Mouse (Mus musculus): ENCODE data around the gene Zfp398. TPM values are rescaled to one million over a fixed set of nuclear protein-coding genes. Genes with fewer than 3 reads are reported as not detected.

The Zfp398 gene
- total RNA-seq, 2 experiments from 2014 or later: 26.9 to 27.6 TPM

GRCm38 (mm10) chr6:47888812-47889383 is 53.4 kb downstream of the Zfp398 start:
- intact Hi-C loops (cut with DNase I): no loop called here
- no peak for DNase-seq

DNA sequence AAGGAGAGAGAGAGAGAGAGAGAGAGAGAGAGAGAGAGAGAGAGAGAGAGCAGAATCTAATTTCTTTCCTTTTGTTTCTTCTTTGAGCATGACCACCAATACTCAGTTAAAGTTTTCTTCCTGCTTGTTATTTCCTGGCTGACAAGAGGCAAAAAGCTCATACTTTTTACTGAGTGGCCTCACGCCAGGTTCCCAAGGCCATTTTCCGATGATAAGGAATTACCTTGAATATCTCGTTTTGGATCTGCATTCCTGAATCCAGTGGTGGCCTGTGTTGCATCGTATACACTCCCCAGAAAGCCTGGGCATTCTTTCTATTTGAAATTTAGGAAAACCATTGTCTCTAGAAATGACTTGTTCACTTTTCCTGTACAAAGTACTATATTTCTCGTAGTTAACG is 64.0 kb downstream of the Zfp398 start:
- intact Hi-C loops (cut with DNase I): no loop called here
- no peak for DNase-seq

DNA sequence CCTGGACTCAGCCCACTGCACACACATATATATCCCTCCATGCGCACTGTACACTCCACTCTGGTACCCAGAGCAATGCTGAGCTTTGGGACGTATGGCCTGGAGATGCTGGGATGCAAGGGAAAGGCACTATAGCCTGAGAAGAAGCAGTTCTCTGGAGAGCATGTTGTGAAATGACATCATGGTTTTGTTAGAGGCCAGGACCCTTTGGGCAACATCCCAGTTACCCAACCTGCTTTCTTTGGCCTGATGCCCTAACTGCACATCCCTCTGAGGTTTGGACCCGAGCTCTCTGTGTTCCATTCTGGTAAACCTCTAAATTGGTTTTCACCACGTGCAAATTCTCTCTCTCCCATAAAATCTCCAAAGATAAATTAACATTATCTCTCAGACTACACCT is 68.1 kb downstream of the Zfp398 start:
- peak; percentile 47 for DNase-seq
- intact Hi-C loops (cut with DNase I): no loop called here

DNA sequence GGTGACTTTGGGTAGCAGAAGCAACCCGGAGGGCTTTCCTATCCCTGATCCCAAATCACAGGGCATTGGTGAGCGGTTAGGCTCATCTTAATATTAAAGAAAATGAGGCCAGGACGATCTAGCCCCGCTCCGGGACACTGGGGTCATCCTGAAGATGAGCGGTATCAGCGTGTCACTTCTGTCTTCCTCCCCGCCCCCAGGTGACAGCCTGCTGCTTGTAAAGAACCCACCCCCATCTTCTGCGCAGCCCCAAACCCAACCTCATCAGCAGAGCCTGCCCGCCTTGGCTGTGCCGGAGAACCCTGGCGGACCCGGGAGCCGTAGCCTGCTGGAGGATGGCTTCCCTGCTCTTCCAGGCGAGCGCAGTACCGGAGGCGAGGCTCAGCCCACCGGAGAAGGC is 68.9 kb downstream of the Zfp398 start:
- intact Hi-C loops (cut with DNase I): no loop called here
- no peak for DNase-seq

DNA sequence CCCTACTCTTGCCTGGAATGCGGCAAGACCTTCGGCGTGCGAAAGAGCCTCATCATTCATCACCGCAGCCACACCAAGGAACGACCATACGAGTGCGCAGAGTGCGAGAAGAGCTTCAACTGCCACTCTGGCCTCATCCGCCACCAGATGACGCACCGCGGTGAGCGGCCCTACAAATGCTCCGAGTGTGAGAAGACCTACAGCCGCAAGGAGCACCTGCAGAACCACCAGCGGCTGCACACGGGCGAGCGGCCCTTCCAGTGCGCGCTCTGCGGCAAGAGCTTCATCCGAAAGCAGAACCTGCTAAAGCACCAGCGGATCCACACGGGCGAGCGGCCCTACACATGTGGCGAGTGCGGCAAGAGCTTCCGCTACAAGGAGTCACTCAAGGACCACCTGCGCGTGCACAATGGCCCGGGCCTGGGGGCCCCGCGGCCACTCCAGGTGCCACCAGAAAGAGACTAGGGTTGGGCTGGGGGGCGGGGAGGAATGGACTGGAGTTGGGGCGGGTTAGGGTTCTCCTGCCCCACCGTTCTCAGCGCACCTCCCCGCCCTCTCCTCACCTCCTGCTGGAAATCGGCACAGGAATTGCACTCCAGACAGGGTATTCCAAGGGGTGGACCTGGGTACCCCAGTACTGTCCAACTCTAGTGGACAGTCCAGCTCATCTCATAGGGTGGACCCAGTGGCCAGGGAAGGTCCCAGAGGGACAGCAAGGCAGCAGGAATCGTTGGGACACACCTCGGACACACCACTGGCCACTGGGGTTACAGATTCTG is 69.6 kb downstream of the Zfp398 start:
- intact Hi-C loops (cut with DNase I): no loop called here

GRCm38 (mm10) chr6:47906326-47906725 is 70.9 kb downstream of the Zfp398 start:
- intact Hi-C loops (cut with DNase I): no loop called here
- DNase-seq: no peak

More for the DNA sequence above, 69.6 kb downstream of the Zfp398 start:
- no peak for DNase-seq

DNA sequence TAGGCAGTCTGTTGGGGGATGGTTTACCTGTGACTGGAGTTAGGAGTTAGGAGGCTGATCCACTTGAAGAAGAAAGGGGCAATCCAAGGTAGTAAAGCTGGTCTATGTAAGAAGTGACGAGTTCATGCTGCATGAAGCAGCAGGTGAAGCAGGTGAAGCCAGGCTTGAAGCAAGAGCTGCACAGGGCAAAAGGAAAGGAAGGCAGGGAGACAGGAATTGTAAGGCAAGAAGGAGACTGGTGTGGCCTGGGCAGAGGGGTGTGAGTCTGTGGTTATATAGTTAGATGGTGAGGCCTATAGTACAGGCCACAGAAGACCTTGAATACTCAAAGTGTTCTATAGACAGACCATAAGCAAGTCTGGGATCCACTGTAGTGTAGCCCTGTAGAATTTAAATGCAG is 73.5 kb downstream of the Zfp398 start:
- intact Hi-C loops (cut with DNase I): no loop called here

GRCm38 (mm10) chr6:47911650-47912049 is 76.2 kb downstream of the Zfp398 start:
- intact Hi-C loops (cut with DNase I): no loop called here
- DNase-seq: no peak

More for the DNA sequence above, 73.5 kb downstream of the Zfp398 start:
- no peak for DNase-seq

DNA sequence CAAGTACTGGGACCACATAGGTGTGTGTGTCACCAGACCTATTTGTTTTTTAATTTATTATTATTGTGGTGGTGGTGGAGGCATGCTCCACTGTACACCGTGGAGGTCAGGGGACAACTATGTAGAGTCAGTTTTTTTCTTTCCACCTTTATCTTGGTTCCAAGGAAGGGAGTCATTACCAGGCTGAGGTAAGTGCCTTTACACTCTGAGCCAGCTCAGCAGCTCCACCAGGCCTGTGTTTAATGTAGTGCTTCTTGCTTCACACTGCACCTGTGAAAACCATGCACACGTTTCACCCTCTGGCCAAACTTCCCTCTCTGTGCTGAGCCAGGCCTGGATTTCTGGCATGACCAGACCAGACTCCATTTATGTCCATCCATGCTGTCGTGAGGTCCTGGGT is 77.5 kb downstream of the Zfp398 start:
- DNase-seq: no peak
- intact Hi-C loops (cut with DNase I): no loop called here

- intact Hi-C loops (cut with DNase I): no loop called here
These were observed 81.6 kb downstream of the Zfp398 start for GRCm38 (mm10) chr6:47917051-47917450.

GRCm38 (mm10) chr6:47918768-47919274 is 83.4 kb downstream of the Zfp398 start:
- DNase-seq: no peak
- intact Hi-C loops (cut with DNase I): no loop called here

More at GRCm38 (mm10) chr6:47917051-47917450, 81.6 kb downstream of the Zfp398 start:
- DNase-seq: no peak

DNA sequence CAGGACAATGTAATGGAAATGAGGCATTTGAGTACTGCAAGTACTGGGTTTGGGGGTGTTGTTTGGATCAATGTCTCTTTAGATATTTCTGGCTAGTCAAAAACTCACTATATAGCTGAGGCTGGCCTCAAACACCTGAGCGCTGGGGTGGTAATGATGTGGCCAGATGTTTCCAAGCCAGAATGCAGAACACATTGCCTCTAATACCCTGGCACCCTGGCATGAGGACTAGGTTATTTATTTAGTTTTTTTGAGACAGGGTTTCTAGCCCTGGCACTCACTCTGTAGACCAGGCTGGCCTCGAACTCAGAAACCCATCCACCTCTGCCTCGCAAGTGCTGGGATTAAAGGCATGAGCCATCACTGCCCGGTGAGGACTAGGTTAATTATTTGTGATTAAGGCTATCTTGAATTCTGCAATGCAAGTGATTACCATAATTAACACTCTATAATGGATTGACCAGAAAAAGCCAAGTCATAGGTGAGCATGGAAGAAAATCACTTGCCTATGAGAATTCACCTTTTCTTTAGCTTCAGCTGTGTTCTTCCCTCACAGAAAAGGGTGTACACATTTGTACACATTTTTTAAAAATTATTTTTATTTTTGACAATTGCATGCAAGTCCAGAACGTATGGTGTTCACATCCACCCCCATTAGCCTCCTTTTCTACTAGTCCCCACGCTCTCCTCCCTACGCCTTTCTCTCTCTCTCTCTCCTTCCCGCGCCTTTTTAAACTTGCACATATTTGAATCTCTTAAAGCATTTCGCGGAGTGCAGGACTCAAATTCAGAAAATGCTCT is 84.4 kb downstream of the Zfp398 start:
- intact Hi-C loops (cut with DNase I): no loop called here
- DNase-seq: no peak

- intact Hi-C loops (cut with DNase I): no loop called here
- peak; percentile 90 for DNase-seq
These were observed 85.2 kb downstream of the Zfp398 start, which contains the start of gene Zfp212 for GRCm38 (mm10) chr6:47920447-47921340. TSS of gene Zfp212 (plus strand) at chr6:47920476.

Small RNAs within 50 kb of the gene (microRNA-seq; reads per million reads assigned to microRNA genes)
- not detected for gene Mir704

Other genes starting within 250 kb of the Zfp398 start
- gene Ezh2, start 240.3 kb upstream of the Zfp398 start, total RNA-seq (2021): 10 to 100 TPM; 65.4 to 69.6 TPM
- gene Pdia4, start 22.2 kb upstream of the Zfp398 start, total RNA-seq (2021): 10 to 100 TPM; 63.0 to 73.0 TPM
- 10 to 100 TPM; 12.4 to 13.9 TPM for gene Zfp786, start 4.8 kb upstream of the Zfp398 start, total RNA-seq (2021)
- 10 to 100 TPM; 32.1 to 32.8 TPM for gene Zfp282, start 41.5 kb downstream of the Zfp398 start, total RNA-seq (2021)
- 10 to 100 TPM; 18.5 to 20.5 TPM for gene Zfp212, start 84.8 kb downstream of the Zfp398 start, total RNA-seq (2021)
- gene Zfp956, start 117.7 kb downstream of the Zfp398 start, total RNA-seq (2021): 10 to 100 TPM; 23.2 to 28.7 TPM
- gene Zfp777, start 213.2 kb downstream of the Zfp398 start, total RNA-seq (2021): 10 to 100 TPM; 35.5 to 43.4 TPM